Mouse (Mus musculus) ES-E14 (cell line): ENCODE measurements at regions not wholly inside any gene's neighbourhood (a gene's known extent, or its start where the extent isn't known, plus 50 kb on each side); places are given as distances from the start of the nearest gene placed in this dataset.
A peak's percentile ranks its signal among the peaks of the same experiment; 100 is the strongest.

Experiments
- DNase-seq: peaks from one replicate; pipeline ENCODE4 v3.0.0-alpha.2; 2013; ENCODE audit warnings: low read depth, low spot score
- H3K27ac ChIP-seq: 2 replicates; pipeline ENCODE4 v1.5.1; 2012; ENCODE audit warnings: low read depth, mild to moderate bottlenecking, low read length, moderate library complexity, mixed read lengths; ENCODE audit not compliant: poor library complexity, insufficient read depth, severe bottlenecking
- H3K36me3 ChIP-seq: 2 replicates; pipeline ENCODE4 v1.6.1; 2012; ENCODE audit warnings: mild to moderate bottlenecking, low read length, moderate library complexity, mixed read lengths; ENCODE audit not compliant: control insufficient read depth, poor library complexity, insufficient read depth, severe bottlenecking
- H3K4me1 ChIP-seq, 2 experiments: fragments of 150-350 bp in 1 of 2; sonication (generic) in 1 of 2; 2 replicates each; pipeline ENCODE4 v1.6.1; 2012; ENCODE audit warnings: low read length in 2 of 2, mild to moderate bottlenecking in 1 of 2, mixed read lengths in 1 of 2; ENCODE audit not compliant: control insufficient read depth in 2 of 2, insufficient read depth in 2 of 2, poor library complexity in 1 of 2
- H3K4me3 ChIP-seq, 2 experiments: fragments of 150-350 bp in 1 of 2; sonication (generic) in 1 of 2; 2 replicates each; pipeline ENCODE4 v1.5.1; 2012; ENCODE audit warnings: low read length in 2 of 2, low read depth in 1 of 2, mild to moderate bottlenecking in 1 of 2, mixed read lengths in 1 of 2; ENCODE audit not compliant: insufficient read depth in 1 of 2, poor library complexity in 1 of 2, severe bottlenecking in 1 of 2
- H3K9ac ChIP-seq: 2 replicates; pipeline ENCODE4 v1.6.1; 2012; ENCODE audit warnings: low read depth, mild to moderate bottlenecking, low read length, mixed read lengths; ENCODE audit not compliant: poor library complexity, insufficient read depth, severe bottlenecking
- H3K9me3 ChIP-seq: fragments of 150-350 bp; sonication (generic); 2 replicates; pipeline ENCODE4 v1.6.1; 2012; ENCODE audit warnings: low read depth, mild to moderate bottlenecking, low read length; ENCODE audit not compliant: control insufficient read depth, insufficient read depth
- CHD2 ChIP-seq: IDR thresholded peaks from 2 replicates; pipeline ENCODE4 v1.6.1; 2014; ENCODE audit warnings: mild to moderate bottlenecking, low read depth, low read length, inconsistent platforms
- HCFC1 ChIP-seq: IDR thresholded peaks from 2 replicates; pipeline ENCODE4 v1.6.1; 2012; ENCODE audit warnings: low read length, inconsistent platforms, borderline replicate concordance; ENCODE audit not compliant: insufficient read depth
- MAFK ChIP-seq: IDR thresholded peaks from 2 replicates; pipeline ENCODE4 v1.6.1; 2014; ENCODE audit warnings: mild to moderate bottlenecking, low read depth, low read length, inconsistent platforms; ENCODE audit not compliant: insufficient read depth
- ZC3H11A ChIP-seq: IDR thresholded peaks from 2 replicates; pipeline ENCODE4 v1.6.1; 2012; ENCODE audit warnings: low read depth, mild to moderate bottlenecking, inconsistent platforms, low read length, borderline replicate concordance
- ZNF384 ChIP-seq: IDR thresholded peaks from 2 replicates; pipeline ENCODE4 v1.6.1; 2012; ENCODE audit warnings: low read depth, low read length, inconsistent platforms
- in situ Hi-C, 2 experiments: fragments of 600-800 bp; cut with MboI; formaldehyde crosslinking; loops; one replicate each; pipeline ENCODE4 v1.15.1; 2025; ENCODE audit warnings: low sequenced_read_pairs in 2 of 2, inconsistent platforms in 1 of 2; ENCODE audit not compliant: unreplicated experiment in 2 of 2

- H3K4me1 ChIP-seq, result peaks cover 1 to 15% of the 10 kb centered on the region in 2 experiments; a peak in 3 of 4 replicates
- H3K9ac ChIP-seq, result no peak overlapping the region
- H3K27ac ChIP-seq, result no peak overlapping the region
- no peaks in the 10 kb centered on the region for H3K36me3 ChIP-seq
- no peaks in the 10 kb centered on the region for H3K9me3 ChIP-seq
- DNase-seq, result no peak
- H3K4me3 ChIP-seq, result no peak overlapping the region
- TF ChIP-seq CHD2, result no peak
- no peak for TF ChIP-seq ZC3H11A
- TF ChIP-seq HCFC1, result no peak
- no peak for TF ChIP-seq ZNF384
- no peak for TF ChIP-seq MAFK
- in situ Hi-C loops, result no loop called here
Observed at GRCm38 (mm10) chr1:193734014-193734763, 364.1 kb upstream of the Camk1g start.

GRCm38 (mm10) chr1:193733402-193733801, 363.3 kb upstream of the Camk1g start:
- no peak for DNase-seq
- H3K27ac ChIP-seq, result no peak overlapping the region
- H3K9me3 ChIP-seq, result no peaks in the 10 kb centered on the region
- H3K4me3 ChIP-seq, result no peak overlapping the region
- no peaks in the 10 kb centered on the region for H3K36me3 ChIP-seq
- TF ChIP-seq HCFC1 (no peak), ZNF384 (no peak), MAFK (no peak), ZC3H11A (no peak), CHD2 (no peak)
- in situ Hi-C loops, result no loop called here
- no peak overlapping the region for H3K9ac ChIP-seq
- peaks cover 1 to 15% of the 10 kb centered on the region in 2 experiments; a peak in 3 of 4 replicates for H3K4me1 ChIP-seq

GRCm38 (mm10) chr1:193732113-193732512, 362.0 kb upstream of the Camk1g start:
- Histone ChIP-seq H3K27ac (no peak overlapping the region), H3K36me3 (no peaks in the 10 kb centered on the region), H3K4me3 (no peak overlapping the region), H3K9ac (no peak overlapping the region), H3K9me3 (no peaks in the 10 kb centered on the region), H3K4me1 (peaks cover 1 to 15% of the 10 kb centered on the region in 2 experiments; a peak in 3 of 4 replicates)
- peak; percentile 59 for DNase-seq
- no peak for TF ChIP-seq HCFC1
- no peak for TF ChIP-seq MAFK
- TF ChIP-seq CHD2, result no peak
- no peak for TF ChIP-seq ZNF384
- no peak for TF ChIP-seq ZC3H11A
- in situ Hi-C loops, result no loop called here

GRCm38 (mm10) chr1:193721850-193722249, 351.8 kb upstream of the Camk1g start:
- TF ChIP-seq HCFC1 (no peak), MAFK (no peak), ZNF384 (no peak), CHD2 (no peak), ZC3H11A (no peak)
- H3K36me3 ChIP-seq, result no peaks in the 10 kb centered on the region
- in situ Hi-C loops, result no loop called here
- no peak overlapping the region for H3K27ac ChIP-seq
- H3K4me3 ChIP-seq, result no peak overlapping the region
- H3K9me3 ChIP-seq, result no peaks in the 10 kb centered on the region
- DNase-seq, result no peak
- no peak overlapping the region for H3K9ac ChIP-seq
- H3K4me1 ChIP-seq, result no peaks in the 10 kb centered on the region
